Mouse (Mus musculus) mesoderm, embryonic 11.5 days (tissue): ENCODE measurements around the gene Nhej1.

ENCODE experiments used
- DNase-seq: peaks from one replicate; pipeline ENCODE4 v3.0.0-alpha.2; 2012; ENCODE audit warnings: low read depth, low spot score

Nhej1 gene

GRCm38 (mm10) chr1:74977001-74977400, 148.0 kb downstream of the Nhej1 start:
- no peak for DNase-seq

- no peak for DNase-seq
Measured at GRCm38 (mm10) chr1:74975936-74976335, 149.1 kb downstream of the Nhej1 start.

- no peak for DNase-seq
Measured at GRCm38 (mm10) chr1:74973590-74973989, 151.4 kb downstream of the Nhej1 start.

GRCm38 (mm10) chr1:74971353-74972050, 153.5 kb downstream of the Nhej1 start:
- DNase-seq = no peak

- DNase-seq = no peak
Measured at GRCm38 (mm10) chr1:74967962-74968580, 156.9 kb downstream of the Nhej1 start.

- peak; percentile 92 for DNase-seq
Measured at GRCm38 (mm10) chr1:74964494-74965215, 160.3 kb downstream of the Nhej1 start.

GRCm38 (mm10) chr1:74962853-74963227, 162.2 kb downstream of the Nhej1 start:
- DNase-seq = no peak

- no peak for DNase-seq
Measured at GRCm38 (mm10) chr1:74962126-74962852, 162.7 kb downstream of the Nhej1 start.

GRCm38 (mm10) chr1:74961722-74962121, 163.3 kb downstream of the Nhej1 start:
- no peak for DNase-seq

GRCm38 (mm10) chr1:74960059-74960458, 164.9 kb downstream of the Nhej1 start:
- no peak for DNase-seq

- DNase-seq = no peak
Measured at GRCm38 (mm10) chr1:74951556-74952210, 173.3 kb downstream of the Nhej1 start, which contains the start of gene Ihh. Ihh (minus strand) TSS chr1:74951672.

- no peak for DNase-seq
Measured at GRCm38 (mm10) chr1:74950576-74951490, 174.2 kb downstream of the Nhej1 start.

GRCm38 (mm10) chr1:74950066-74950465, 174.9 kb downstream of the Nhej1 start:
- no peak for DNase-seq

- no peak for DNase-seq
Measured at GRCm38 (mm10) chr1:74949666-74950050, 175.3 kb downstream of the Nhej1 start.

- DNase-seq = peak; percentile 59
Measured at GRCm38 (mm10) chr1:74948784-74949665, 176.0 kb downstream of the Nhej1 start.

GRCm38 (mm10) chr1:74947986-74948670, 176.9 kb downstream of the Nhej1 start:
- DNase-seq = no peak

- no peak for DNase-seq
Measured at GRCm38 (mm10) chr1:74941651-74942360, 183.2 kb downstream of the Nhej1 start.

- DNase-seq = no peak
Measured at GRCm38 (mm10) chr1:74939762-74940161, 185.2 kb downstream of the Nhej1 start.
